Mouse (Mus musculus) MEL (cell line): Measurements from ENCODE around the gene Plxna4. TPM values are rescaled to one million over a fixed set of nuclear protein-coding genes. Genes with fewer than 3 reads are reported as not detected.

ENCODE experiments used
- DNase-seq: peaks from one replicate; pipeline ENCODE4 v3.0.0; 2011; ENCODE audit warnings: low read depth, low spot score
- H3K27ac ChIP-seq: 2 replicates; pipeline ENCODE4 v1.5.1; 2012; ENCODE audit warnings: low read depth, mild to moderate bottlenecking, control low read depth, low read length, moderate library complexity; ENCODE audit not compliant: control insufficient read depth
- H3K27me3 ChIP-seq, 2 experiments: fragments of 150-350 bp in 1 of 2; sonication (generic) in 1 of 2; 2 replicates each; pipeline ENCODE4 v1.6.1; 2012; ENCODE audit warnings: low read length in 2 of 2, mild to moderate bottlenecking in 2 of 2, improper control_type of control experiment in 1 of 2, moderate library complexity in 1 of 2; ENCODE audit not compliant: insufficient read depth in 2 of 2, control insufficient read depth in 1 of 2
- H3K36me3 ChIP-seq, 2 experiments: 2 replicates each; pipeline ENCODE4 v1.6.1; 2012 to 2014; ENCODE audit warnings: low read length in 2 of 2, improper control_type of control experiment in 1 of 2, inconsistent platforms in 1 of 2, mild to moderate bottlenecking in 1 of 2; ENCODE audit not compliant: insufficient read depth in 2 of 2, control insufficient read depth in 1 of 2
- H3K4me1 ChIP-seq, 2 experiments: fragments of 150-350 bp in 1 of 2; sonication (generic) in 1 of 2; 2 replicates each; pipeline ENCODE4 v1.6.1; 2012; ENCODE audit warnings: low read length in 2 of 2, improper control_type of control experiment in 1 of 2, mild to moderate bottlenecking in 1 of 2; ENCODE audit not compliant: insufficient read depth in 2 of 2, control insufficient read depth in 1 of 2
- H3K4me3 ChIP-seq, 2 experiments: fragments of 150-350 bp in 1 of 2; sonication (generic) in 1 of 2; 2 replicates each; pipeline ENCODE4 v1.5.1; 2012; ENCODE audit warnings: low read depth in 2 of 2, low read length in 2 of 2, mild to moderate bottlenecking in 2 of 2, moderate library complexity in 2 of 2, control low read depth in 1 of 2, improper control_type of control experiment in 1 of 2; ENCODE audit not compliant: control insufficient read depth in 1 of 2, insufficient read depth in 1 of 2
- H3K79me2 ChIP-seq: 2 replicates; pipeline ENCODE4 v1.6.1; 2012; ENCODE audit warnings: mild to moderate bottlenecking, low read length, moderate library complexity; ENCODE audit not compliant: control insufficient read depth, poor library complexity, insufficient read depth
- H3K9ac ChIP-seq: 2 replicates; pipeline ENCODE4 v1.6.1; 2012; ENCODE audit warnings: low read depth, mild to moderate bottlenecking, control low read depth, low read length, moderate library complexity; ENCODE audit not compliant: control insufficient read depth, poor library complexity, severe bottlenecking
- H3K9me3 ChIP-seq: fragments of 150-350 bp; sonication (generic); replicated peaks from 2 replicates; pipeline ENCODE4 v1.6.1; 2012; ENCODE audit warnings: mild to moderate bottlenecking, low read length, improper control_type of control experiment, moderate library complexity; ENCODE audit not compliant: insufficient read depth
- CHD2 ChIP-seq: IDR thresholded peaks from 2 replicates; pipeline ENCODE4 v1.6.1; 2011; ENCODE audit warnings: low read length, improper control_type of control experiment
- CTCF ChIP-seq, 3 experiments: IDR thresholded peaks in 2 of 3; conservative IDR thresholded peaks in 1 of 3; 2 replicates each; pipeline ENCODE4 v1.5.1; 2011 to 2012; ENCODE audit warnings: low read length in 3 of 3, low read depth in 2 of 3, mild to moderate bottlenecking in 2 of 3, improper control_type of control experiment in 1 of 3, inconsistent platforms in 1 of 3, mixed read lengths in 1 of 3, moderate library complexity in 1 of 3; ENCODE audit not compliant: control insufficient read depth in 1 of 3, insufficient read depth in 1 of 3, poor library complexity in 1 of 3, severe bottlenecking in 1 of 3
- ELF1 ChIP-seq: IDR thresholded peaks from 2 replicates; pipeline ENCODE4 v1.6.1; 2014; ENCODE audit warnings: low read depth, mild to moderate bottlenecking, inconsistent platforms, low read length, improper control_type of control experiment, moderate library complexity
- EP300 ChIP-seq, 2 experiments: IDR thresholded peaks; 2 replicates each; pipeline ENCODE4 v1.6.1; 2011; ENCODE audit warnings: improper control_type of control experiment in 2 of 2, low read length in 2 of 2, low read depth in 1 of 2, mild to moderate bottlenecking in 1 of 2
- ETS1 ChIP-seq: IDR thresholded peaks from 2 replicates; pipeline ENCODE4 v1.6.1; 2012; ENCODE audit warnings: low read depth, mild to moderate bottlenecking, inconsistent platforms, low read length, improper control_type of control experiment, moderate library complexity
- GATA1 ChIP-seq: IDR thresholded peaks from 2 replicates; pipeline ENCODE4 v1.6.1; 2011; ENCODE audit warnings: low read depth, low read length, improper control_type of control experiment
- JUND ChIP-seq: IDR thresholded peaks from 2 replicates; pipeline ENCODE4 v1.6.1; 2011; ENCODE audit warnings: low read depth, mild to moderate bottlenecking, improper control_type of control experiment, low read length
- KAT2A ChIP-seq: conservative IDR thresholded peaks from 2 replicates; pipeline ENCODE4 v1.6.1; 2012; ENCODE audit warnings: low read depth, low read length, improper control_type of control experiment, inconsistent platforms
- MAFK ChIP-seq: IDR thresholded peaks from 2 replicates; pipeline ENCODE4 v1.6.1; 2011; ENCODE audit warnings: low read depth, mild to moderate bottlenecking, low read length, improper control_type of control experiment, borderline replicate concordance
- MAX ChIP-seq: IDR thresholded peaks from 2 replicates; pipeline ENCODE4 v1.6.1; 2011; ENCODE audit warnings: low read length, improper control_type of control experiment
- MAZ ChIP-seq: IDR thresholded peaks from 2 replicates; pipeline ENCODE4 v1.6.1; 2012; ENCODE audit warnings: low read depth, mild to moderate bottlenecking, inconsistent platforms, low read length, improper control_type of control experiment
- MEF2A ChIP-seq: IDR thresholded peaks from 2 replicates; pipeline ENCODE4 v1.6.1; 2014; ENCODE audit warnings: low read depth, mild to moderate bottlenecking, inconsistent platforms, low read length, improper control_type of control experiment; ENCODE audit not compliant: poor library complexity, insufficient replicate concordance, severe bottlenecking; ENCODE audit errors: extremely low read depth
- NELFE ChIP-seq: IDR thresholded peaks from 2 replicates; pipeline ENCODE4 v1.6.1; 2011; ENCODE audit warnings: low read depth, low read length, improper control_type of control experiment
- NRF1 ChIP-seq: IDR thresholded peaks from 2 replicates; pipeline ENCODE4 v1.6.1; 2014; ENCODE audit warnings: low read depth, mild to moderate bottlenecking, inconsistent platforms, low read length, improper control_type of control experiment, moderate library complexity; ENCODE audit not compliant: poor library complexity, insufficient read depth, severe bottlenecking
- POLR2AphosphoS2 ChIP-seq: IDR thresholded peaks from 2 replicates; pipeline ENCODE4 v1.6.1; 2011; ENCODE audit warnings: low read length, improper control_type of control experiment
- RAD21 ChIP-seq: IDR thresholded peaks from 2 replicates; pipeline ENCODE4 v1.6.1; 2011; ENCODE audit warnings: mild to moderate bottlenecking, low read depth, low read length, improper control_type of control experiment
- TAL1 ChIP-seq: IDR thresholded peaks from 2 replicates; pipeline ENCODE4 v1.6.1; 2012; ENCODE audit warnings: mild to moderate bottlenecking, inconsistent platforms, low read length, moderate library complexity, mixed read lengths
- TBP ChIP-seq: IDR thresholded peaks from 2 replicates; pipeline ENCODE4 v1.8.0; 2011; ENCODE audit warnings: low read depth, low read length, improper control_type of control experiment
- TCF12 ChIP-seq: IDR thresholded peaks from 2 replicates; pipeline ENCODE4 v1.6.1; 2014; ENCODE audit warnings: low read depth, mild to moderate bottlenecking, inconsistent platforms, low read length, improper control_type of control experiment, moderate library complexity
- USF2 ChIP-seq, 2 experiments: IDR thresholded peaks; 2 replicates each; pipeline ENCODE4 v1.6.1; 2011 to 2012; ENCODE audit warnings: improper control_type of control experiment in 2 of 2, low read length in 2 of 2, borderline replicate concordance in 1 of 2, inconsistent platforms in 1 of 2, low read depth in 1 of 2, mild to moderate bottlenecking in 1 of 2; ENCODE audit not compliant: insufficient read depth in 1 of 2
- polyA plus RNA-seq, 2 experiments: library from polyadenylated mRNA; stranded (reverse) in 1 of 2; unstranded in 1 of 2; fragments of >175 nt in 1 of 2; fragments of >200 nt in 1 of 2; gene quantifications; 2 replicates each; pipeline versions ENCODE4 v1.2.1 to v1.2.4; 2012; ENCODE audit warnings: low replicate concordance in 2 of 2, low read depth in 1 of 2; ENCODE audit not compliant: insufficient read length in 2 of 2, insufficient read depth in 1 of 2, missing spikeins in 1 of 2
- total RNA-seq: library from RNA; depleted of rRNA; stranded (reverse); fragments of 300-350 nt; gene quantifications from 2 replicates; pipeline ENCODE4 v1.2.3, GENCODE M21; 2012

The Plxna4 gene
- total and polyA plus RNA-seq, 3 experiments, result 0.01 TPM; not detected in 2

GRCm38 (mm10) chr6:32193046-32193445 lies 394.9 kb downstream of the Plxna4 start:
- no peak for TF ChIP-seq KAT2A
- no peak for TF ChIP-seq GATA1
- no peak for TF ChIP-seq CHD2
- TF ChIP-seq NELFE, result no peak
- TF ChIP-seq, all 39 proteins: peak for 0
- Histone ChIP-seq H3K27me3 (no peaks in the 10 kb centered on the region), H3K27ac (no peak overlapping the region), H3K9me3 (no peaks in the 10 kb centered on the region), H3K4me3 (no peak overlapping the region), H3K9ac (no peak overlapping the region), H3K79me2 (no peaks in the 10 kb centered on the region), H3K36me3 (no peaks in the 10 kb centered on the region), H3K4me1 (no peaks in the 10 kb centered on the region)
- DNase-seq, result no peak

DNA sequence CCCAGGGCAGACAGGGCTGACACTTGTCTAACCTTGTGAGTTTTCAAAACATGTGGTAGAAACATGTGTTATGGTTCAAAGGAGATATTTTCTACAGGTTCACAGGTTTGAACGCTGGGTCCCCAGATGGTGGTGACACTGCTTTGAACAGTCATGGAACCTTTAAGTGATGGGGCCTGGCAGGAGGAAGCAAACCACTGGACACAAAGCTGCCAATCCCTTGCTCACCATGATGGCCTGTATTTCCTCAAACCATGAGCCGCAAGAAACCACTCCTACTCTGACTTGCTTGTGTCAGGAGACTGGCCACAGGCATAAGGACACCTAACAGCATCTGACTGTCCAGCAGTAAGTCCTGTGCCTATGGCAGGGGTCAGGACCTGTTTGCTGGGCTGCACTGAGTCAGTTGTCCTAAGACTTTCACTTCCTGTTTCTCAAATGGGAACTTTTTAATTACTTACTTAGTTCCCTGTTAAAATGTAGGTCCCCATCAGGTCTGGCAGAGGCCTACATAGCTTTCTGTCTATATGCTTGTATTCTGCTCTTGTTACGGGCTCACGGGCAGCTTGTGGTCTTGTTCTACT lies 403.5 kb downstream of the Plxna4 start:
- H3K36me3 ChIP-seq, result no peaks in the 10 kb centered on the region
- H3K9me3 ChIP-seq, result no peaks in the 10 kb centered on the region
- H3K9ac ChIP-seq, result no peak overlapping the region
- H3K27me3 ChIP-seq, result no peaks in the 10 kb centered on the region
- no peak for DNase-seq
- no peak overlapping the region for H3K27ac ChIP-seq
- no peaks in the 10 kb centered on the region for H3K79me2 ChIP-seq
- TF ChIP-seq USF2 (IDR thresholded peaks at IDR 0.05; ENCODE audit: borderline replicate concordance in 1 of 2, insufficient read depth in 1 of 2, low read depth in 1 of 2, low read length in 2 of 2) (no peak), CHD2 (no peak), GATA1 (no peak), MAFK (no peak), TCF12 (no peak), JUND (no peak), RAD21 (no peak), ELF1 (no peak), ETS1 (no peak), TBP (no peak), POLR2AphosphoS2 (no peak), CTCF (IDR thresholded peaks at IDR 0.05 in 2 of 3, conservative IDR thresholded peaks at IDR 0.05 in 1 of 3; ENCODE audit: control insufficient read depth in 1 of 3, insufficient read depth in 1 of 3, low read depth in 2 of 3, low read length in 3 of 3, poor library complexity in 1 of 3, severe bottlenecking in 1 of 3) (no peak), MAZ (no peak), NRF1 (no peak), MAX (no peak), MEF2A (no peak), EP300 (IDR thresholded peaks at IDR 0.05; ENCODE audit: low read depth in 1 of 2, low read length in 2 of 2) (no peak), TAL1 (no peak)
- H3K4me3 ChIP-seq, result no peak overlapping the region
- no peaks in the 10 kb centered on the region for H3K4me1 ChIP-seq
